Mouse (Mus musculus): ENCODE measurements around the gene Otud7b. TPM values are rescaled to one million over a fixed set of nuclear protein-coding genes. Genes with fewer than 3 reads are reported as not detected.

Otud7b gene
- total RNA-seq (2015; ENCODE audit: low replicate concordance) (1.0 and 2.1 TPM in 2 replicates), total RNA-seq (2017; ENCODE audit: low replicate concordance) (6.1 and 12.8 TPM in 2 replicates)

DNA sequence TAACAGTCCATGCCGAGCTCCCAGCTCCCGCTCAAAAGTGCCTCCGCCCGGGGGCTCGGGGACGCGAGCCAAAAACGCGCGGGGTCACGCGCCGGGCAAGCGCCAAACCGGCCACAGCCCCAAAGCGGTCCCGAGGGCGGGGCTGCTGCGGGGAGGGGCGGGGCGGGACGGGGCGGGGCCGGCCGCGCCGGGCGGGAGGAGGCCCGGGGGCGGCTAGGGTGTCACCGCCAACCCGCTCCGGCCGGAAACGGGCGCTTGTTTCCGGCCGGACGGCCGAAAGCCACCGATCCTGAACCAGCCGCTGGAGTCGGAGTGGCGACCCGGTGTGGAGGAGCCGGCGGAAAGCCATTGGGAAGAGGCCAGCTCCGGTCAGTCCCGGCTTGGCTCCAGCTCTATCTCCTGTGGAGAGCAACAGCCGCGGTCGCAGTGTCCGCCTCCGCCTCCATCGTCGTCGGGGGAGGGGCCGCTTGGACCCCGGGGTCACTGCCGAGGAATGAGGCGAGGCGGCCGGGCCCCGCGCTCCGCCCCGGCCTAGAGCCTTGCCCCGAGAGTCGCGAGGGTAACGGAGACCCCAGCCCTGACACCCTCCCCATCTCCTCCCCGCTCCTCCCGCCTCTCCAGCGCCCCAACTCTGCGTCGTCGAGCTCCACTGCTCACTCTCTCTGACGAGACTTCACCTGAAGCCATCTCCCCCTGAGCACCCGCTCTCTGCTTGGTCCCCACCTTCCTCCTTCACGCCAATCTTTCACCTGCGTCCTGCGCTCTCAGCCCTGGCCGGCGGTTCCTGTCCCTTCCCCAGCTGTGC, at the start of gene Otud7b:
Gene Otud7b (plus strand): TSS at position 267 of the 805 bp plus-strand sequence.
- ATAC-seq (replicated peaks; ENCODE audit: low FRiP score, poor library complexity, severe bottlenecking), result peak; percentile 69

GRCm38 (mm10) chr3:96055294-96055693, 49.0 kb upstream of the Otud7b start:
- ATAC-seq (replicated peaks; ENCODE audit: low FRiP score, poor library complexity, severe bottlenecking), result no peak

GRCm38 (mm10) chr3:96056031-96056430, 48.3 kb upstream of the Otud7b start:
- no peak for ATAC-seq (replicated peaks; ENCODE audit: low FRiP score, poor library complexity, severe bottlenecking)

- ATAC-seq (replicated peaks; ENCODE audit: low FRiP score, poor library complexity, severe bottlenecking), result peak; percentile 94
Measured at GRCm38 (mm10) chr3:96057747-96058204, 46.6 kb upstream of the Otud7b start.

- ATAC-seq (replicated peaks; ENCODE audit: low FRiP score, poor library complexity, severe bottlenecking), result peak; percentile 78
Measured at GRCm38 (mm10) chr3:96058231-96058896, 46.0 kb upstream of the Otud7b start, which contains the start of gene Vps45. TSS of gene Vps45 (minus strand) at chr3:96058466.

DNA sequence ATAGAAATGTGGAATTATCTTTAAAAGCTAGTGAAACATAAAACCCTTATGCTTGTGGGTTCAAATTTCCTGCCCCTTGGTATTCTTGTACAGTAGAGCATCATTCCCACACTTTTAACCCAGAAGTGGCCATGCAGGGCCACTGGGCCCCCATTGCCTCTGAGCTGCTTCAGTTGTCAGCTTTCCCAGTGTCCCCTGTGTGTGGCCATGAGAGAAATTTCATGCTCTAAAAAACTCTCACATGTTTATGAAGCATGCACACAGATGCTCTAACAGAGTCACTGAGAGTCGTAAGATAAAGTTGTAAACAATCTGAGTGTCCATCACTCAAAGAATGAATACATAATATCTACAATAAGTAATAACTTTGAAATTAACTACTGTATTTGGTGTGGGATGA, 44.2 kb upstream of the Otud7b start:
- ATAC-seq (replicated peaks; ENCODE audit: low FRiP score, poor library complexity, severe bottlenecking), result no peak

- no peak for ATAC-seq (replicated peaks; ENCODE audit: low FRiP score, poor library complexity, severe bottlenecking)
Measured at GRCm38 (mm10) chr3:96063299-96063698, 41.0 kb upstream of the Otud7b start.

DNA sequence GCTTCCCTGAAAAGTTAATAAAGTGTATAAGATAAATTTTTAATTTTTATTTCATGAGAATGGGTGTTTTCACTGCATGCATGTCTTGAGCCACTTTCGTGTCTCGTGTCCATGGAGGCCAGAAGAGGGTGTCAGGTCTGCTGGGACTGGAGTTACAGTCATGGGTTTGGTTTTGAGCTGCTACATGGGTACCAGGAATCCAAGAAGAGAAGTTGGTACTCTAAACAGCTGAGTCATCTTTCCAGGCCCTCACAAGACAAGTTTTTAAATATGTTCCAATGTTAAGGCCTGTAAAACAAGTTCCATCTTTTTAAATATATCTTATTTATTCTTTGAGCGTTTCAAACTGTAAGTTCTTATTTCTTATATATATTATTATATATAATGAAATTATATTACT, 40.1 kb upstream of the Otud7b start:
- no peak for ATAC-seq (replicated peaks; ENCODE audit: low FRiP score, poor library complexity, severe bottlenecking)

GRCm38 (mm10) chr3:96065147-96065546, 39.2 kb upstream of the Otud7b start:
- no peak for ATAC-seq (replicated peaks; ENCODE audit: low FRiP score, poor library complexity, severe bottlenecking)

DNA sequence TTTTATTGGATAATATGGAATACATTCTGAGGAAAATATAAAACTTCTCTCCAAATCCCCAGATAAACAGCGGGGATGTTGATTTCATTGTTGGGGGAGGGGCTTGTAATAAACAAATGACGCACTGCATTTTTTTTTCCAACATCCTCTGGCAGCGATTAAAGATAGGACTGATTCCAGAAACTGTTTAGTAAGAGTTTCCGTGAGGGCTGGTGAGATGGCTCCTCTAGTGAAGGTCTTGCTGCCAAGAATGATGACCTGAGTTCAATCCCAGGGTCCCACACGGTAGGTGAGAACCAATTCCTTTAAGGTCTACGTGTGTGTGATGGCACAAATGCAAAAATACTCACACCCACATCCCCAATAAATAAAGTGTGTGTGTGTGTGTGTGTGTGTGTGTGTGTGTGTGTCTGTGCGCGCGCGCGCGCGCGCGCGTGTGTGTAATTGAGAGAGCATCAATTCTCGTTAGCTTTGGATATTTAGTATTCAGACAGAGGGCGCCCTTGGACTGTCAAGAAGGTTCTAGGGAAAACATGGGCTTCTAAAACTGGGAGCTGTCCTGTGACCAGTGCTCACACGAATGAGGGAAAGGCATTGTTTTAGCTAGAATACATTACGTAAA, 38.5 kb upstream of the Otud7b start:
- ATAC-seq (replicated peaks; ENCODE audit: low FRiP score, poor library complexity, severe bottlenecking), result peak; percentile 63; the same call in 1 of the 2 replicates

DNA sequence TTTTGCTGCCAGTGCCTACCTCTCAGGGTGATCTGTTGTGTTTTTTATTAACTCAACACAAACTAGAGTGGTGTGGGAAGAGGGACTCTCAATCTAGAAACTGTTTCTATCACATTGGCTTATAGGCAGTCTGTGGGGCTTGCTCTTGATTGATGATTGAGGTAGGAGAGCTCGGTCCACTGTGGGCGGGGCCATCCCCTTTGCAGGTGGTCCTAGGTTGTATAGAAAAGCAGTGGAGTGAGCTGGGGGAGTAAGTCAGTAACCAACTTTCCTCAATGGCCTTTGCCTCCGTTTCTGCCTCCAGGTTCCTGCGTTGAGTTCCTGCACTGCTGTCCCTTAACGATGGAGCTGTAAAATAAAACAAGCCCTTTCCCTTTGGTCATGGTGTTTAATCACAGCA, 37.6 kb upstream of the Otud7b start:
- ATAC-seq (replicated peaks; ENCODE audit: low FRiP score, poor library complexity, severe bottlenecking), result no peak

DNA sequence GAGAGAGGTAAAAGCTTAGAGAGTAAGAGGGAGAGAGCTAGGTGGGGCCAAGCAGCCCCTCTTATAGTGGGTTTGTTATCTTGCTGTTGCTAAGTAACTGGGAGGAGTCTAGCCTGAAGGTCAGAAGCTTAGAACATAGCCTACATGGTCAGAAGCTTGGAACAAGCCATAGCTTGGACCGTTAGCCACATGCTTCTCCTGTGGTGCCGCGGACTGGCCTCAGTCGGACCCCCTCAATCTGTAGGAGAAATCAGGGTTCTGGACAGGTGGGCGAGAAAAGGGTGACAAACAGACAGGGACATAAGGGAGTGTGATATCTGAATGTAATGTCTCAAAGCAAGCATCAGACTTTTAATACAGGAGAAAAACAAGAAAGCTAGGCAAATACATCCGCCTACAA, 35.3 kb upstream of the Otud7b start:
- no peak for ATAC-seq (replicated peaks; ENCODE audit: low FRiP score, poor library complexity, severe bottlenecking)

- ATAC-seq (replicated peaks; ENCODE audit: low FRiP score, poor library complexity, severe bottlenecking), result no peak
Measured at GRCm38 (mm10) chr3:96069542-96069941, 34.8 kb upstream of the Otud7b start.

DNA sequence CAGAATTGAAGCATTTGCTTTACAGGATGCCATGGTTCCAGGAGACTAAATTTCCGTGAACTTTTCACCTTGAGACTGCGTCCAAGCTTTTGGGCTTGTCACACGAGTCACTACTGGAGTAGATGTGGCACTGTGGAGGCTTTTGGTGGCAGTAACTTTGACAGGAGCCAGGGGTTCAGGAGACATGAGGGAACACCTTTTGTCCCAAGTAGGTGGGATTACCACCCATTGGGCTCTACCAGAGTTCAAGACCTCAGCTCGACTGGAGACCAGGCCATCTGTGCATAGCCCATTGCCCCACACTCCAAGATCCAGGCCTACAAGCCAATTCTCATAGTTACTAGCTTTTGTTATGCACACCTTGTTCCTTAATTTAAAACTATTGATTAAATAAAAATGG, 34.1 kb upstream of the Otud7b start:
- no peak for ATAC-seq (replicated peaks; ENCODE audit: low FRiP score, poor library complexity, severe bottlenecking)

DNA sequence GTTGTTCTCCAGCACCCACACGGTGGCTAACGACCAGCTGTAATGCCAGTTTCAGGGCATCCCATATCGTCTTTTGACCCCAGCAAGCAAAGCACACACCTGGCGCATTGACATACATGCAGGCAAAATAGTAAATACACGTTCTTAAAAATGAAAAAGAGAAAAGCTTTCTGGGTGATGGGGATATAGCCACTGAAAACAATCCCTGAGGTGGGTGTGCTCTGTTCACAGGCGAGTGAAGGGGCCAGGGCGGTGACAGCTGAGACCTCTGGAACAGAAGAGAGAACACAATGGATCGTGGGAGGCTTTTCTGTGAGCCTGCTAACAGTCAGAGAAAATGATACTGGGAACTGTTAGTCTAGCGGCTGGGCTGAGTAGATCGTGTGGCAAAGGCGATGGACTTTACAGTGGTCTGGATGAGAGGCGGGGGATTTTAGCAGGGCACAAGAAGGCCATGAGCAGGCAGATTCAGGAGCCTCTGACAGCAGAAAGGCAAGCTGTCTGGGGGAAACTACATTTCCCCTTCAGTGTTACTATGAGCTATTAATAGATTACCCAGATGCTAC, 31.3 kb upstream of the Otud7b start:
- no peak for ATAC-seq (replicated peaks; ENCODE audit: low FRiP score, poor library complexity, severe bottlenecking)

DNA sequence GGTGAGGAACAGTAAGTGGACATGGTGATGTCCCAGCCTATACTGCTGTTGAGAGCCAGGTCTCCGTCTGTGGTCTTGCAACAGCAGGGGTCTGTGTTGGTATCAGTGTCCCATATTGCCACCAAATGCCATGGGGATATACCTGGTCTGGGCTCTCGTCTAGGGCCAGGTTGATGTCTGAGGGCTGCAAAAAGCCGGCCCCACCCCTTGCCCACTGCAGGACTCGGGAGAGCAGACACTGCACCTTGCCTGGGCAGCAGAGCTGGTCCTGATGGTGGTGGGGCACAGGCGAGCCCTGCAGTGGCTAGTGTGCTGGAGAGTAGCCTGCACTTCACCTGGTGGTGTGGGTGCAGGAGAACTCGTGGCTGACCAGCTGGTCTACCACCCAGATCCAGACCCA, 26.3 kb upstream of the Otud7b start:
- ATAC-seq (replicated peaks; ENCODE audit: low FRiP score, poor library complexity, severe bottlenecking), result no peak

DNA sequence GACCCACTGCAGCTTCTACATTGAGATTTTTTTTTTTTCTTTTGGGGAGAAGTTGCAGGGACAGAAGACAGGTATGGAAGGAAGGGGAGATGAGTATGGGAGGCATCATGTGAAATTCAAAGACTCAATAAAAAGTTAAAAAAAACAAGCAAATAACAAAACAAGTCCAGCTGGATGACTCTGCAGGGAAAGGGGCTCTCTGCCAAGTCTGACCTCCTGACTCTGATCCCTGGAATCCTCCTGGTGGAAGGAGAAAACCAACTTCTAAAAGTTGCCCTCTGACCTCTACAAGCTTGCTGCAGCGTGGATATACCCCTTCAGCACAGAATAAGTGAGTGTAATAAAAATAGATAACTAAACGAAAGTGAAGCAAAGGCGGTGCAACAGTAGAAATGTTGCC, 25.6 kb upstream of the Otud7b start:
- ATAC-seq (replicated peaks; ENCODE audit: low FRiP score, poor library complexity, severe bottlenecking), result no peak

GRCm38 (mm10) chr3:96081006-96081405, 23.3 kb upstream of the Otud7b start:
- peak; percentile 68; the same call in 1 of the 2 replicates for ATAC-seq (replicated peaks; ENCODE audit: low FRiP score, poor library complexity, severe bottlenecking)

DNA sequence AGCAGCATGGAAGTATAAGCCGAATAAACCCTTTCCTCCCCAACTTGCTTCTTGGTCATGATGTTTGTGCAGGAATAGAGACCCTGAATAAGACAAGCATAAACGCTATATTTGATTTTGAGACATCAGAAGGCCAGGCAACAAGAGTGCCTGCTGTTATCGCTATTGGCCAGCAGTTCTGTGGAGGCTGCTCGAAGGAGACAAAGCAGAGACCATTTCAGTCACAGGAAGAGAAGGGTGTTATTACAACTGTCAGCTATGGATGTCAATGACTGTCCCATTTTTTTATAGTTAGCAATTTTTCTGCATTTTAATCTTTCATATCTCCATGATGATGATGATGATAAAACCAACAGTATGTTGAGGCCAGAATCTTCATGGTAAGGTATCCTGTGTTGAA, 22.7 kb upstream of the Otud7b start:
- ATAC-seq (replicated peaks; ENCODE audit: low FRiP score, poor library complexity, severe bottlenecking), result no peak; the same call in 1 of the 2 replicates

DNA sequence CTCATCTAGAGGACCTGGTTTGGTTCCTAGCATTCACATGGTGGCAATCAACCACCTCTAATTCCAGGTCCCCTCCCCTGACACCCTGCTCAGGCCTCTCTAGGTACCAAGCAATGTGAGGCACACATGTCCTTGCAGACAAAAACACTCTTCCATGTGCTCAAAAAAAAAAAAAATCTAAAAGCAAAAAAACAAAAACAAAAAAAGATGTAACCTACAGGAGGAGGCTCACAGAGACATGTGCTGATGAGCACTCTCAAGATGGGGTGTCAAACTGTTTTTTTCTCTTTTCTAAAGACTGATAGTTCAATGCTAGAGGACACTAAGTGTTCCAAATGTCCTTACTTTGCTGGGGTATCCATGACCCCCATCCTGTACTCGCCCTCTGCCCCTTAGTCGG, 22.2 kb upstream of the Otud7b start:
- no peak for ATAC-seq (replicated peaks; ENCODE audit: low FRiP score, poor library complexity, severe bottlenecking)
